Mouse (Mus musculus) brain, adult 2 months (tissue): Measurements from ENCODE around the gene Glrp1.
A peak's percentile ranks its signal among the peaks of the same experiment; 100 is the strongest.

Experiments
- DNase-seq: peaks from one replicate; pipeline ENCODE4 v3.0.0; 2011; ENCODE audit warnings: low read depth, low spot score

Glrp1 gene

GRCm38 (mm10) chr1:88509789-88510188 lies at the start of gene Glrp1:
Gene Glrp1, minus strand, starts transcription at chr1:88510066.
- no peak for DNase-seq

- DNase-seq, result peak; percentile 12
These were observed 49.4 kb upstream of the Glrp1 start for GRCm38 (mm10) chr1:88559258-88559657.

- DNase-seq, result no peak
These were observed 48.9 kb upstream of the Glrp1 start for GRCm38 (mm10) chr1:88558793-88559192.

GRCm38 (mm10) chr1:88556401-88556800 lies 46.5 kb upstream of the Glrp1 start:
- DNase-seq, result no peak

GRCm38 (mm10) chr1:88553500-88554187 lies 43.8 kb upstream of the Glrp1 start:
- peak; percentile 39 for DNase-seq

- no peak for DNase-seq
These were observed 39.4 kb upstream of the Glrp1 start for GRCm38 (mm10) chr1:88549263-88549662.

- DNase-seq, result peak; percentile 37
These were observed 37.3 kb upstream of the Glrp1 start for GRCm38 (mm10) chr1:88547172-88547571.

- peak; percentile 54 for DNase-seq
These were observed 33.7 kb upstream of the Glrp1 start for GRCm38 (mm10) chr1:88543608-88544007.

GRCm38 (mm10) chr1:88539823-88540222 lies 30.0 kb upstream of the Glrp1 start:
- DNase-seq, result peak; percentile 76

- DNase-seq, result peak; percentile 36
These were observed 29.4 kb upstream of the Glrp1 start for GRCm38 (mm10) chr1:88539256-88539655.

GRCm38 (mm10) chr1:88536308-88536707 lies 26.4 kb upstream of the Glrp1 start:
- no peak for DNase-seq

GRCm38 (mm10) chr1:88534091-88534490 lies 24.2 kb upstream of the Glrp1 start:
- no peak for DNase-seq

- DNase-seq, result no peak
These were observed 16.3 kb upstream of the Glrp1 start for GRCm38 (mm10) chr1:88526161-88526560.

GRCm38 (mm10) chr1:88525622-88526021 lies 15.8 kb upstream of the Glrp1 start:
- DNase-seq, result no peak

GRCm38 (mm10) chr1:88521170-88521747 lies 11.4 kb upstream of the Glrp1 start:
- peak; percentile 38 for DNase-seq

GRCm38 (mm10) chr1:88513613-88514012 lies 3.7 kb upstream of the Glrp1 start:
- no peak for DNase-seq

GRCm38 (mm10) chr1:88507886-88508285 lies 2.0 kb downstream of the Glrp1 start:
- DNase-seq, result peak; percentile 24

GRCm38 (mm10) chr1:88507214-88507613 lies 2.7 kb downstream of the Glrp1 start:
- peak; percentile 50 for DNase-seq

- DNase-seq, result no peak
These were observed 3.5 kb downstream of the Glrp1 start for GRCm38 (mm10) chr1:88506412-88506811.

GRCm38 (mm10) chr1:88505697-88506096 lies 4.2 kb downstream of the Glrp1 start:
- DNase-seq, result no peak

GRCm38 (mm10) chr1:88504531-88504945 lies 5.3 kb downstream of the Glrp1 start:
- DNase-seq, result no peak

- DNase-seq, result no peak
These were observed 7.0 kb downstream of the Glrp1 start for GRCm38 (mm10) chr1:88502822-88503221.

- no peak for DNase-seq
These were observed 10.6 kb downstream of the Glrp1 start for GRCm38 (mm10) chr1:88499230-88499737.
